Mouse (Mus musculus): ENCODE results near the gene Fezf1. TPM values are rescaled to one million over a fixed set of nuclear protein-coding genes. Genes with fewer than 3 reads are reported as not detected.

The Fezf1 gene
- polyA plus RNA-seq, 1 experiment = not detected

DNA sequence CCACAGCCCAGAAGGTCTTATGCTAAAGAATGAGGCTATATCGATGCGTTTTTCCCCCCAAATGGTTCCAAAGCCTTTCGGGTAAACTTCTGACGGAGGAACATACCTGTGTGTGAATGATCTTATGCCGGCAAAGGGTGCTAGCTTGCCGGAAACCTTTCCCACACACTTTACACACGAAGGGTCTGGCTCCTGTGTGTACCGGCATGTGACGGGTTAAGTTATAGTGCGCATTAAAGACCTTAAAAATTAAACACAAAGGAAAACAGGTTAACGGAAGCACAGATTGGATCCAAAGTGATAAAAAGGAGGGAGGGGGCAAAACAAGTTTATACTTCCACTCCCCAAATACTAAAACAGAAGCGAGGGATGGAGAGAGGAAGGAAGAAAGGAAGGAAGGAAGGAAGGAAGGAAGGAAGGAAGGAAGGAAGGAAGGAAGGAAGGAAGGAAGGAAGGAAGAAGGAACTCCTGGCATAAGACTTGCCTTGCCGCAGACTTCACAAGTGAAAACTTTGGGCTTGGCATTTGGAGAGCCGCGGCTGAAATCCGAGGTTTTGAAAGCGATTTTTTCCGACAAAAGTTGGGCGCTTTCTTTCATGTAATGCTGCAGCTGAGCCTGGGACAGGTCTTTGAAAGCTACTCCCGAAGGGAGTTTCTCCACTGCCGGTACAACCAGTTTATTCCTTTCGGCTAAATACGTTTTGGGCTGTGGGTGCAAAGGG, 1.2 kb downstream of the Fezf1 start:
- TF ChIP-seq POLR2A (IDR thresholded peaks at IDR 0.05; ENCODE audit: low read depth, low read length) = no peak
- TF ChIP-seq CTCF (conservative IDR thresholded peaks at IDR 0.05; ENCODE audit: insufficient read depth, insufficient read length, low read depth, low read length) = no peak
- Histone ChIP-seq H3K36me3 (ENCODE audit: control insufficient read depth, insufficient read depth, low read length) (no peaks in the 10 kb centered on the region), H3K4me1 (ENCODE audit: control insufficient read depth, insufficient read depth, low read length) (no peaks in the 10 kb centered on the region), H3K4me3 (ENCODE audit: insufficient read depth, low read depth, low read length) (no peak overlapping the region), H3K27ac (ENCODE audit: insufficient read depth, low read depth, low read length) (no peak overlapping the region), H3K27me3 (replicated peaks; ENCODE audit: control insufficient read depth, insufficient read depth, low read length) (peaks cover 14% of the 10 kb centered on the region)
- DNase-seq = no peak
- WGBS = 3% methylated on average over 23 of the region's 23 CpGs

DNA sequence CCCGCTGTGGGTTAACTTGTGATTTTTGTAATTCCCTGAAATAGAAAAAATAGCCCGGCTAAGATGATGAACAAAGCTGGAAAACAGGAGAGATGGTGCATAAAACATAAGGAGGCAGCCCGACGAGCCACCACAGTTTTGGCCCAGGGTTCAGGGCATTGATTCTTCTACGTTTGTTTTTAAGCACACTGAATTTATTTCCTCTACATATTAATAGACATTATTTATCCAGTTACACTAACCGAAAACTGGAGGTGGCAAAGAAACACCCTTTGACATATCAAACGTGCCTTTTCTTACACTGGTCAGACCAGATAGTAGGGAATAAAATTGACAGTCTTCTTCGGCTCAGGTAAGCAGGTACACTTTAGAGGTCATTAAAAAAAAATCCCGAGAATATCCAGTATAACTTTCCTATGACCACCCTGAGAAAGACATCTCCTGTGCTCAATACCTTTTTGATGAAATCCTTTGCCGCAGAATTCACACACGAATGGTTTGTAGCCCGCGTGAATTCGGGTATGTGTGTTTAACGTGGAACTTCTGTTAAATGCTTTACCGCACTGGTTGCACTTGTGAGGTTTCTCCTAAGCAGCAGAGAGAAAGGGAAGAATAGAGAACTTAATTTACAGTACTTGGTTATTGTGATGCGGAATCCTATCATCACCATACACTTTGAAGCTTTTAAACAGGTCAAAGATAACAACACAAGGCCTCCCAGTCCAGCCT, 1.9 kb downstream of the Fezf1 start:
- Histone ChIP-seq H3K27me3 (replicated peaks; ENCODE audit: control insufficient read depth, insufficient read depth, low read length) (peaks cover 14% of the 10 kb centered on the region), H3K4me1 (ENCODE audit: control insufficient read depth, insufficient read depth, low read length) (no peaks in the 10 kb centered on the region), H3K27ac (ENCODE audit: insufficient read depth, low read depth, low read length) (no peak overlapping the region), H3K4me3 (ENCODE audit: insufficient read depth, low read depth, low read length) (no peak overlapping the region), H3K36me3 (ENCODE audit: control insufficient read depth, insufficient read depth, low read length) (no peaks in the 10 kb centered on the region)
- no peak for TF ChIP-seq POLR2A (IDR thresholded peaks at IDR 0.05; ENCODE audit: low read depth, low read length)
- no peak for TF ChIP-seq CTCF (conservative IDR thresholded peaks at IDR 0.05; ENCODE audit: insufficient read depth, insufficient read length, low read depth, low read length)
- DNase-seq = no peak
- WGBS = 8% methylated on average over 17 of the region's 17 CpGs

DNA sequence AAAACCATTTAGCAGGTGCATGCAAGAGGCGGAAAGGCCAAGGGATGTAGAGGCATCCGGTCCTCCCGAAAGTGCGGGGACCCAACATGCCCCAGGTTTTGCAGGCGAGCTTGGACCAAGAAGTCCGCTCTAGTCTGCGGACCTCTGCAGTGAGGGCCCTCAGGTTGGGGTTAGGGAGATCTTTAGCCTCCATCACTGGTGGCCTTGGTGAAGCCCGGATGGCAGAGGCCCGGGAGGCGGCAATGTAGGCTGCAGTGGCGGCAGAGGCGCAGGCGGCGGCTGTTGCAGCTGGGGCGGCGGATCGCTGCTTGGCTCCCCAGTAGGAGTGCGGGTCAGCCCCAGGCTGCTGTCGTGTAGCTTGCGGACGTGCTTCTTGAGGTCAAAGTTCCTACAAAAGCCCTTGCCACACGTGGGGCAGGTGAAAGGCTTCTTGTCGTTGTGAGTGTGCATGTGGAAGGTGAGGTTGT, 2.6 kb downstream of the Fezf1 start:
- Histone ChIP-seq H3K4me3 (ENCODE audit: insufficient read depth, low read depth, low read length) (no peak overlapping the region), H3K4me1 (ENCODE audit: control insufficient read depth, insufficient read depth, low read length) (no peaks in the 10 kb centered on the region), H3K27ac (ENCODE audit: insufficient read depth, low read depth, low read length) (no peak overlapping the region), H3K36me3 (ENCODE audit: control insufficient read depth, insufficient read depth, low read length) (no peaks in the 10 kb centered on the region), H3K27me3 (replicated peaks; ENCODE audit: control insufficient read depth, insufficient read depth, low read length) (peaks cover 13% of the 10 kb centered on the region)
- TF ChIP-seq POLR2A (IDR thresholded peaks at IDR 0.05; ENCODE audit: low read depth, low read length) = no peak
- no peak for TF ChIP-seq CTCF (conservative IDR thresholded peaks at IDR 0.05; ENCODE audit: insufficient read depth, insufficient read length, low read depth, low read length)
- no peak for DNase-seq
- WGBS = 6% methylated on average over 23 of the region's 23 CpGs

DNA sequence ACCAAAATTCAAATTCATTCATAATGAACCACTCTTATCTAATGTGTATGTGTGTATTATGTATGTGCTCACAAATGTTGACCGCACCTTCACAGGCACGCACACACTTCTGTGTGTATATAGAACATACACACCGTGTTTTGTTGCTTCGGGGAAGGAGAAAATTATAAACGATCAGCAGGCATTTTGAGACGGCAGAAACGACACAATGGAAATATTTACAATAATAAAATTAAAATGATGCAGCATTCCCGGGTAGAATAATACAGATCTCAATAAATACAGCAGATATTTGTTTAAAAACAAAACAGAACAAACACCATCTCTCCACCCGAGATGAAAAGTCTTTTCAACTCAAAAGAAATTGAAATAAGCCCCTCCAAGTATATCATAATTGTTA, 3.0 kb downstream of the Fezf1 start:
- Histone ChIP-seq H3K27me3 (replicated peaks; ENCODE audit: control insufficient read depth, insufficient read depth, low read length) (peaks cover 13% of the 10 kb centered on the region), H3K36me3 (ENCODE audit: control insufficient read depth, insufficient read depth, low read length) (no peaks in the 10 kb centered on the region), H3K27ac (ENCODE audit: insufficient read depth, low read depth, low read length) (no peak overlapping the region), H3K4me1 (ENCODE audit: control insufficient read depth, insufficient read depth, low read length) (no peaks in the 10 kb centered on the region), H3K4me3 (ENCODE audit: insufficient read depth, low read depth, low read length) (no peak overlapping the region)
- TF ChIP-seq POLR2A (IDR thresholded peaks at IDR 0.05; ENCODE audit: low read depth, low read length) (no peak), CTCF (conservative IDR thresholded peaks at IDR 0.05; ENCODE audit: insufficient read depth, insufficient read length, low read depth, low read length) (no peak)
- WGBS = 15% methylated on average over 9 of the region's 9 CpGs
- no peak for DNase-seq

DNA sequence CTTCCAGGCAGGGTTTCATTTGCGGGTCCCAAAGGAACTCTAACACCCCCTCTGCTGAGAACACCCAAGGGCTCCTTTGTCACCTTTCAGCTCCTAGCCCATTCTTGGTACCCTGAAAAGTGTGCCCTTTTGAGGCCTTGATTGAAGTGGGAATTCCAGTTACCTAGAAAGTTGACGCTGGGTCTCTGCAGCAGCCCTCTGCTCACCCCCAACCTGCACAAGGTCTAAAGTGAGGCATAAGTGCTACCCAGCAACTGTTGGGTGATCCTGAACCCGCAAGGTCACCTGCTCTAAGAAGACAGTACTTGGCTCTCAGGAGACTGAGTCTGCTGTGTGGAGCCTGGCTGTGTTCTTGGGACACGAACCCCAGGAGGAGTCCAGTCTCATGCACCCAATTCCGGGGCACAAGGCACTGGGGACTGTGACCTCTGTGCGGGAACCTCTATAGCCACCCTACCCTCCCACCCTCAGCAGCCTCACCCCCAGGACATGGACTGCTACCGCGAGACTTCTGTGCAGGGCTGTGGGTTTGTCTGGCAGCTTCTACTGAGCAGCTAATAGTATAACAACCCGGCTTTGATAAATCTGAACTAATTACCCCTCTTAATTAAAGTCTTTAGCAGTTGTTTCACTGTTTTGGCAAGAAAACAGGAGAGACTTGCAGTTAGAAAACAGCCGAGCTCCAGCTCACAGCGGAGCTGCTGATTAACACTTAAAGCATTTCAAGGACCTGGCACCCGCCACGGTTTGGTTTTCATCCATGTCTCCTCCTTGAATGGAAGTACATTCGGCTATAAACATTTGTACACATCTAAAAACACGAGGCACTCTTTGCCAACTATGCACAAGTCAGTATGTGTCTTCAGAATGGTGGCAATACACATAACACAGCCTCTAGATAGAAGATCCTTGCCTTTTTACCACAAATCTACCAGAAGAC, 4.1 kb downstream of the Fezf1 start:
- peaks cover 7% of the 10 kb centered on the region for H3K27me3 ChIP-seq (replicated peaks; ENCODE audit: control insufficient read depth, insufficient read depth, low read length)
- H3K4me1 ChIP-seq (ENCODE audit: control insufficient read depth, insufficient read depth, low read length) = no peaks in the 10 kb centered on the region
- no peak for DNase-seq
- no peak for TF ChIP-seq CTCF (conservative IDR thresholded peaks at IDR 0.05; ENCODE audit: insufficient read depth, insufficient read length, low read depth, low read length)
- no peak for TF ChIP-seq POLR2A (IDR thresholded peaks at IDR 0.05; ENCODE audit: low read depth, low read length)
- WGBS = 2% methylated on average over 15 of the region's 15 CpGs
- H3K4me3 ChIP-seq (ENCODE audit: insufficient read depth, low read depth, low read length) = no peak overlapping the region
- no peak overlapping the region for H3K27ac ChIP-seq (ENCODE audit: insufficient read depth, low read depth, low read length)
- H3K36me3 ChIP-seq (ENCODE audit: control insufficient read depth, insufficient read depth, low read length) = no peaks in the 10 kb centered on the region

DNA sequence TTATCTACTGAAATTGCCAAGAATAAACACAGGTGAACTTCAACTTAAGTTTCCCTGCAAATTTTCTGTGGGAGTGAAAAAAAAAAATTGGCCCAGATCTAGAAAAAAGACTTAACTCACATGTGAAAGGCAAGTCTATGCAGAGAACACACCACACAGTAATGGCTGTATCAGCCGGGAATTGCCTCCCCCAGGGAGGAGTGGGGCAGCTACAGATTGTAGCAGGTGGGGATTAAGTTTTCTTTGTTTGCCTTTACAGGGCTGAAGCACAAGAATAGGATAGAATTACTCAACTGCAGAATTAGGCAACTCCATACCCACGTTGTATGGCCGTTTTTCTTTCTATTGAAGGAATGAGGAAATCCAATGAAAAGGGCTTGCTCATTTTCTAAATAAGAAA, 36.7 kb downstream of the Fezf1 start:
- no peak overlapping the region for H3K4me3 ChIP-seq (ENCODE audit: insufficient read depth, low read depth, low read length)
- no peaks in the 10 kb centered on the region for H3K36me3 ChIP-seq (ENCODE audit: control insufficient read depth, insufficient read depth, low read length)
- H3K27ac ChIP-seq (ENCODE audit: insufficient read depth, low read depth, low read length) = no peak overlapping the region
- TF ChIP-seq CTCF (conservative IDR thresholded peaks at IDR 0.05; ENCODE audit: insufficient read depth, insufficient read length, low read depth, low read length) (no peak), POLR2A (IDR thresholded peaks at IDR 0.05; ENCODE audit: low read depth, low read length) (no peak)
- no peaks in the 10 kb centered on the region for H3K27me3 ChIP-seq (replicated peaks; ENCODE audit: control insufficient read depth, insufficient read depth, low read length)
- no peak for DNase-seq
- 47% methylated on average over 3 of the region's 3 CpGs for WGBS
- no peaks in the 10 kb centered on the region for H3K4me1 ChIP-seq (ENCODE audit: control insufficient read depth, insufficient read depth, low read length)

Data from kidney, adult 2 months (tissue).